Mouse (Mus musculus) hindbrain, embryonic 15.5 days (tissue): ENCODE results near the gene Rangap1. TPM values are rescaled to one million over a fixed set of nuclear protein-coding genes. Genes with fewer than 3 reads are reported as not detected.
A peak's percentile ranks its signal among the peaks of the same experiment; 100 is the strongest.

ENCODE experiments used
- ATAC-seq: fragments of 200-750 bp; cut with Nextera tagmentation; 2 replicates; pipeline ENCODE4 v1.8.0; 2017; ENCODE audit warnings: low read depth, moderate number of reproducible peaks, moderate TSS enrichment; ENCODE audit not compliant: low FRiP score
- H3K27ac ChIP-seq: fragments of 300-500 bp; sonication (generic); replicated peaks from 2 replicates; pipeline ENCODE4 v1.5.1; 2015; ENCODE audit warnings: mild to moderate bottlenecking, inconsistent platforms
- H3K27me3 ChIP-seq: fragments of 300-500 bp; sonication (generic); 2 replicates; pipeline ENCODE4 v1.6.1; 2015; ENCODE audit warnings: control low read depth, inconsistent platforms
- H3K36me3 ChIP-seq: fragments of 300-500 bp; sonication (generic); 2 replicates; pipeline ENCODE4 v1.6.1; 2015; ENCODE audit warnings: control low read depth, inconsistent platforms
- H3K4me1 ChIP-seq: fragments of 300-500 bp; sonication (generic); replicated peaks from 2 replicates; pipeline ENCODE4 v1.6.1; 2015; ENCODE audit warnings: control low read depth, inconsistent platforms
- H3K4me2 ChIP-seq: fragments of 300-500 bp; sonication (generic); 2 replicates; pipeline ENCODE4 v1.6.1; 2015; ENCODE audit warnings: moderate library complexity, mild to moderate bottlenecking, inconsistent platforms
- H3K4me3 ChIP-seq: fragments of 300-500 bp; sonication (generic); 2 replicates; pipeline ENCODE4 v1.5.1; 2015; ENCODE audit warnings: mild to moderate bottlenecking, inconsistent platforms
- H3K9ac ChIP-seq: fragments of 300-500 bp; sonication (generic); 2 replicates; pipeline ENCODE4 v1.6.1; 2015; ENCODE audit warnings: inconsistent platforms
- H3K9me3 ChIP-seq: fragments of 300-500 bp; sonication (generic); 2 replicates; pipeline ENCODE4 v1.6.1; 2016; ENCODE audit warnings: control low read depth, inconsistent platforms
- WGBS: fragments of 180-500 bp; shearing (Covaris S2); methylation state at CpG from one replicate; pipeline ENCODE4 v1.1.7; 2015; 5-methylcytosine and 5-hydroxymethylcytosine counted together
- polyA plus RNA-seq: library from polyadenylated mRNA; unstranded; fragments of >200 nt; fragmentation: Nextera tagmentation; extraction: Ambion mirVana; gene quantifications from 2 replicates; pipeline ENCODE4 v1.2.1, GENCODE M21; 2015

Rangap1 gene
- polyA plus RNA-seq, 1 experiment from 2014 or later, result 157 TPM

GRCm38 (mm10) chr15:81735075-81735474 is 10.3 kb downstream of the Rangap1 start:
- H3K4me3 ChIP-seq, result no peak overlapping the region
- no peak overlapping the region for H3K27ac ChIP-seq
- H3K36me3 ChIP-seq, result no peaks in the 10 kb centered on the region
- H3K4me1 ChIP-seq, result no peaks in the 10 kb centered on the region
- H3K27me3 ChIP-seq, result no peaks in the 10 kb centered on the region
- no peak overlapping the region for H3K9ac ChIP-seq
- ATAC-seq, result no peak
- no peaks in the 10 kb centered on the region for H3K9me3 ChIP-seq
- no peak overlapping the region for H3K4me2 ChIP-seq
- 56% methylated on average over 3 of the region's 3 CpGs for WGBS

GRCm38 (mm10) chr15:81729792-81730635 is 15.3 kb downstream of the Rangap1 start:
- ATAC-seq, result peak; percentile 100
- 4% methylated on average over 41 of the region's 41 CpGs for WGBS
- peaks cover 26% of the 10 kb centered on the region for H3K4me1 ChIP-seq
- H3K4me3 ChIP-seq, result peak overlapping the region; percentile 81
- peak overlapping the region; percentile 78 for H3K27ac ChIP-seq
- H3K9ac ChIP-seq, result peak overlapping the region; percentile 79
- H3K27me3 ChIP-seq, result no peaks in the 10 kb centered on the region
- peak overlapping the region; percentile 75 for H3K4me2 ChIP-seq
- H3K36me3 ChIP-seq, result no peaks in the 10 kb centered on the region
- no peaks in the 10 kb centered on the region for H3K9me3 ChIP-seq

GRCm38 (mm10) chr15:81729241-81729791 is 16.0 kb downstream of the Rangap1 start:
- H3K4me1 ChIP-seq, result peaks cover 26% of the 10 kb centered on the region
- 1% methylated on average over 49 of the region's 49 CpGs for WGBS
- no peaks in the 10 kb centered on the region for H3K27me3 ChIP-seq
- H3K27ac ChIP-seq, result peak overlapping the region; percentile 78
- H3K9me3 ChIP-seq, result no peaks in the 10 kb centered on the region
- H3K36me3 ChIP-seq, result no peaks in the 10 kb centered on the region
- peak overlapping the region; percentile 79 for H3K9ac ChIP-seq
- H3K4me3 ChIP-seq, result peak overlapping the region; percentile 81
- H3K4me2 ChIP-seq, result peak overlapping the region; percentile 75
- peak; percentile 11 for ATAC-seq

DNA sequence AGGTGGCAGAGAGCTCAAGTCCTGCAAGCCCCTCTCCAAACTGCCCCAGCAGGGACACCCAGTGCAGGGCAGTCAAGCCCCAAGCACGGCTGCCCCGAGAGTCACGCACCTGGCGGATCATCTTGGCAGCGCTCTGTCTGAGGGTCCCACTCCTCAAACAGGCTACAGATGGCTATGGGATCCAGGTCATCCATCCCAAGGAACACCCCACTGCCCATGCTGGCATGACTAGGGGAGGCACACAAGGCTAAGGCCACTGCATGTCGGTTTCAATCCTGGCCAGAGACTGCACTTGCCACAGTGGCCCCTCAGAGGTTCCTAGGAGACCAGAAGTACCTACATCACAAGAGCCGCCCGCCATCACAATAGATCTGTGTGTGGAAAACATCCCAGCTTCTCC is 19.4 kb downstream of the Rangap1 start:
- Histone ChIP-seq H3K9me3 (no peaks in the 10 kb centered on the region), H3K4me3 (no peak overlapping the region), H3K4me1 (peaks cover 26% of the 10 kb centered on the region), H3K27ac (no peak overlapping the region), H3K9ac (no peak overlapping the region), H3K27me3 (no peaks in the 10 kb centered on the region), H3K4me2 (no peak overlapping the region), H3K36me3 (peaks cover 33% of the 10 kb centered on the region)
- WGBS, result 95% methylated on average over 8 of the region's 8 CpGs
- no peak for ATAC-seq

DNA sequence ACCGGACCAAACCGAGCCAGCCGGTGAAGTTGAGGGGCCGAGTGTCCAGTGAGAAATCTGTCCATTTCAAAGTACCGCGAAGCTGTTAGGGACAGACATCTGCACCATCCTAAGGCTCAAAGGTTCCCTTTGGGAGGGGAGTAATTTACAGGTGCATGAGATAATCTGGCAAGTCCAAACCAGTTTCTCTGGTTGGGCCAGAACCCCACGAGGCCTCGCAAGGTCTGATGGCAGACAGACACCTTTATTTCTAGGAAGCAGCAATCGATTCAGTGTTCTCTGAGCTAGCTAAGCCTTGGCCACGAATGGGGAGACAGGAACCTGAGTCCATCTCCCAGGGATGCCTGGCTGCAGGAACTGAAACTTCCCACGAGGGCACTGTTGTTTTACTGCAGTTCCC is 21.7 kb downstream of the Rangap1 start:
- H3K4me1 ChIP-seq, result peaks cover 28% of the 10 kb centered on the region
- no peak overlapping the region for H3K27ac ChIP-seq
- peaks cover 54% of the 10 kb centered on the region for H3K36me3 ChIP-seq
- no peak for ATAC-seq
- no peak overlapping the region for H3K4me2 ChIP-seq
- H3K27me3 ChIP-seq, result no peaks in the 10 kb centered on the region
- no peak overlapping the region for H3K4me3 ChIP-seq
- WGBS, result 94% methylated on average over 11 of the region's 11 CpGs
- H3K9me3 ChIP-seq, result no peaks in the 10 kb centered on the region
- no peak overlapping the region for H3K9ac ChIP-seq

GRCm38 (mm10) chr15:81722361-81722760 is 23.0 kb downstream of the Rangap1 start:
- Histone ChIP-seq H3K9me3 (no peaks in the 10 kb centered on the region), H3K27ac (no peak overlapping the region), H3K4me3 (no peak overlapping the region), H3K4me2 (no peak overlapping the region), H3K4me1 (peaks cover 24% of the 10 kb centered on the region), H3K9ac (no peak overlapping the region), H3K36me3 (peaks cover 58% of the 10 kb centered on the region), H3K27me3 (no peaks in the 10 kb centered on the region)
- 96% methylated on average over 5 of the region's 5 CpGs for WGBS
- no peak for ATAC-seq

DNA sequence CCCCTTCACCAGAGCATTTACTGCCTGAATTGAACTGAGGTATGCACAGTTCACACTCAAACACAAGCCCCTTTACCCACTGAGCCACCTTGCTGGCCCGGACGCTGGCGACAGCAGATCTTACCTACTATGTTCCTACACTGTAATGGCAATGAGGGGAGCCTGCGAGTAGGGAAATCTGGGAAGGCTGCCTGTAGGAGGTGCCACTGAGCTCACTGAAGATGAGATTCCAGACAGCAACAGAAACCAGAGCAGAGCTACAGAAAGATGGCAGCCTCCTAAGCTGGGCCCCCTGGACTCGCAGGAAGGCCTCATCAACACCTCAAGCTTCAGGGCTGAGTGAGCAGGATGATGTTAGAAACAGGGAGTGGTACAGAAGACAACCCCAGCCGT is 26.2 kb downstream of the Rangap1 start:
- WGBS, result 92% methylated on average over 6 of the region's 6 CpGs
- peak overlapping the region; percentile 68 for H3K27ac ChIP-seq
- no peaks in the 10 kb centered on the region for H3K27me3 ChIP-seq
- peaks cover 82% of the 10 kb centered on the region for H3K36me3 ChIP-seq
- no peak overlapping the region for H3K4me2 ChIP-seq
- peaks cover 16% of the 10 kb centered on the region for H3K4me1 ChIP-seq
- ATAC-seq, result no peak
- H3K4me3 ChIP-seq, result no peak overlapping the region
- no peak overlapping the region for H3K9ac ChIP-seq
- H3K9me3 ChIP-seq, result no peaks in the 10 kb centered on the region

GRCm38 (mm10) chr15:81718336-81719138 is 26.8 kb downstream of the Rangap1 start:
- Histone ChIP-seq H3K36me3 (peaks cover 79% of the 10 kb centered on the region), H3K4me3 (no peak overlapping the region), H3K4me2 (no peak overlapping the region), H3K9me3 (no peaks in the 10 kb centered on the region), H3K4me1 (peaks cover 16% of the 10 kb centered on the region), H3K9ac (no peak overlapping the region), H3K27me3 (no peaks in the 10 kb centered on the region), H3K27ac (peak overlapping the region; percentile 78)
- ATAC-seq, result peak; percentile 85
- WGBS, result 72% methylated on average over 9 of the region's 9 CpGs

- Histone ChIP-seq H3K4me2 (no peak overlapping the region), H3K27me3 (no peaks in the 10 kb centered on the region), H3K9ac (no peak overlapping the region), H3K9me3 (no peaks in the 10 kb centered on the region), H3K4me3 (no peak overlapping the region), H3K27ac (no peak overlapping the region), H3K36me3 (peaks cover 73% of the 10 kb centered on the region), H3K4me1 (peaks cover 10% of the 10 kb centered on the region)
- 88% methylated on average over 6 of the region's 6 CpGs for WGBS
- ATAC-seq, result no peak
Measured at GRCm38 (mm10) chr15:81713742-81714141, 31.6 kb downstream of the Rangap1 start.

GRCm38 (mm10) chr15:81710801-81711200 is 34.5 kb downstream of the Rangap1 start:
- Histone ChIP-seq H3K27ac (no peak overlapping the region), H3K36me3 (peaks cover 73% of the 10 kb centered on the region), H3K9ac (no peak overlapping the region), H3K4me2 (no peak overlapping the region), H3K4me3 (no peak overlapping the region), H3K4me1 (no peaks in the 10 kb centered on the region), H3K9me3 (no peaks in the 10 kb centered on the region), H3K27me3 (no peaks in the 10 kb centered on the region)
- ATAC-seq, result no peak
- WGBS, result 62% methylated on average over 4 of the region's 4 CpGs

GRCm38 (mm10) chr15:81709686-81710085 is 35.6 kb downstream of the Rangap1 start:
- 100% methylated on average over 1 of the region's 1 CpGs for WGBS
- H3K4me2 ChIP-seq, result no peak overlapping the region
- H3K9ac ChIP-seq, result no peak overlapping the region
- no peaks in the 10 kb centered on the region for H3K27me3 ChIP-seq
- H3K36me3 ChIP-seq, result peaks cover 74% of the 10 kb centered on the region
- H3K4me1 ChIP-seq, result no peaks in the 10 kb centered on the region
- no peak overlapping the region for H3K4me3 ChIP-seq
- H3K9me3 ChIP-seq, result no peaks in the 10 kb centered on the region
- H3K27ac ChIP-seq, result no peak overlapping the region
- no peak for ATAC-seq

DNA sequence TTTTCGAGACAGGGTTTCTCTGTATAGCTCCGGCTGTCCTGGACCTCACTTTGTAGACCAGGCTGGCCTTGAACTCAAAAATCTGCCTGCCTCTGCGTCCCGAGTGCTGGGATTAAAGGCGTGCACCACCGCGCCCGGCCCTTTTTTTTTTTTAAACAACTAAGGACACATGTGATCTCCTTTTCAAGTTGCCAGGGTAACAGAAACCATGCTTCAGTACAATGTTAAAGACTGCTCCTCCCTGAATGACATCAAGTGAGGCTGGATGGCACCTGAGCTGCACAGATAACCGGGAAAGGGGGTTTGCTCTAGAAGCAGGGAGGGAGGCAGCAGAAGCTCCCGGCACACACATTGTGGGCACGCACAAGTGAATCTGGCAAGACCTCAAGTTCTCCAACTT is 36.3 kb downstream of the Rangap1 start:
- Histone ChIP-seq H3K27ac (no peak overlapping the region), H3K9me3 (no peaks in the 10 kb centered on the region), H3K4me2 (no peak overlapping the region), H3K4me1 (no peaks in the 10 kb centered on the region), H3K9ac (no peak overlapping the region), H3K4me3 (no peak overlapping the region), H3K36me3 (peaks cover 81% of the 10 kb centered on the region), H3K27me3 (no peaks in the 10 kb centered on the region)
- ATAC-seq, result no peak
- WGBS, result 90% methylated on average over 11 of the region's 11 CpGs
